Mouse (Mus musculus): ENCODE data around the gene Epm2a.
A peak's percentile ranks its signal among the peaks of the same experiment; 100 is the strongest.

Gene Epm2a

DNA sequence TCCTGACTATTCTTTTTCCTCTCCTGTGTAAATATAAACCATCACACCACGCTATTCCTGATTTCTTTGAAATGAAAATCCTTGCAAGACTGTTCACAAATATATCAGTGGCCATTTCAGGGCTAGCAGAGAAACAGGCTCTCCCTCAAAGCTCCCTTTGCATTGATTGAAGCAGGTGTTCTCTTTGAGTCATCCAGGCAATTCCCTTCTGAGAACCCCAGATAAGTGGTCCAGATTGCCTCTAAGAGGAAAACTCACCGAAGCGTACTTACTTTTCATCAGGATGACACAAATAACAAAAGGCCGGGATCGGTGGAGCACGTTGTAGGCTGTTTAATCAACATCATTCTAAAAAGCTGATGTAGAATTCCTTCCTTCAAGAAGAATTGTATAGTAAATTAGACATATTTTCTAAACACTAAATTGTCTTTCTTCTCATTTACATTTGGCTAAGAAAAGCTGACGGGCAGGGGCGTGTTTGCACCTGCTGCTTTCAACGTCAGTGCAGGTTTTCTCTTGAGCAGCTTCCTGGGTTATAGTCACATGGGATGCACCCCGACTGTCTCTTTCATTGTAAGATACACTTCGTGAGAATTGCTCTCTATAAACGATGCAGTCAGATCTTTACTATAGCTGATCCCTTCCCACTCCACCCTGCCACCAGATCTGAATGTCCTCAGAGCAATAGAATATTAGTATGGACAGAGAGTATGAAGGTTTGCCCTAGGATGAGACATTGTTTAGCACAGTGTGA, 86.0 kb downstream of the Epm2a start:
- DNase-seq (ENCODE audit: low read depth), result no peak

- no peak for DNase-seq (ENCODE audit: low read depth)
These were observed 93.8 kb downstream of the Epm2a start for GRCm38 (mm10) chr10:11436961-11437360.

- DNase-seq (ENCODE audit: low read depth), result no peak
These were observed 95.3 kb downstream of the Epm2a start for GRCm38 (mm10) chr10:11438461-11438860.

GRCm38 (mm10) chr10:11439342-11439741, 96.1 kb downstream of the Epm2a start:
- DNase-seq (ENCODE audit: low read depth), result no peak

DNA sequence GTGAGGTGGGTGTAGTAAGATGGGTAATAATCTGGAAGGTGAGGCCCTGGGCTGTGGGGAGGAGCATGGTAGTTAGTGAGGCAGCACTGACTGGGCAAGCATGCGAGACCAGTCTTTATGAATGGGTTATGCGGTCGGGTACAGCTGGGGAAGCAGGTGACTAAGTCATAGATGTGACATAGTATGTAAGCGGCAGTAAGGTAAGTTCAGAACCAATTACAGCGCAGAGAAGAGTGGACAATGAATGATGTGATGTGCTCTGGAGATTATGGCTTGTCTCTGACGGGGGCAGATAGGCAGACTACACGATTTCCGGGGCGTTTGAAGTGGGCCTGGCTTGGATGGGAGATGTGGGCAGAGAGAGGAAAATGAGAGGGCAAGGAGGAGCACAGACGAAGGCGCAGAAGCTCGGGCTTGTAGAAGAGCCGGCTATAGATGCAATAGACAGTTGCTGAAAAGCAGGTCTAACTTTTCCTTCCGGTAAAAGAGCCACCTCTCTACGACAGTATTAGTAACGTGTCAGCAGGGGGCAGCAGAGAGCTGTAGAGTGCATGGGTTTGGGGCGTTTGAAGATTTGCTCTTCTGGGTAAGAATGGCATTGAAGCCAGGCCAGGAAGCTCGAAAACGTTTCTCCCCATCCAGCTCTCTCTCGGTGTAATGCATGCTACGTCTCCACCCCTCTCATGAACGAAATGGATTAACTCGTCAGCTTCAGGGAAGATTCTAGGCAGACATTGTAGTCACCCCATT, 106.5 kb downstream of the Epm2a start:
- DNase-seq (ENCODE audit: low read depth), result peak; percentile 35

GRCm38 (mm10) chr10:11452537-11452936, 109.3 kb downstream of the Epm2a start:
- DNase-seq (ENCODE audit: low read depth), result no peak

GRCm38 (mm10) chr10:11457445-11457844, 114.2 kb downstream of the Epm2a start:
- DNase-seq (ENCODE audit: low read depth), result no peak

DNA sequence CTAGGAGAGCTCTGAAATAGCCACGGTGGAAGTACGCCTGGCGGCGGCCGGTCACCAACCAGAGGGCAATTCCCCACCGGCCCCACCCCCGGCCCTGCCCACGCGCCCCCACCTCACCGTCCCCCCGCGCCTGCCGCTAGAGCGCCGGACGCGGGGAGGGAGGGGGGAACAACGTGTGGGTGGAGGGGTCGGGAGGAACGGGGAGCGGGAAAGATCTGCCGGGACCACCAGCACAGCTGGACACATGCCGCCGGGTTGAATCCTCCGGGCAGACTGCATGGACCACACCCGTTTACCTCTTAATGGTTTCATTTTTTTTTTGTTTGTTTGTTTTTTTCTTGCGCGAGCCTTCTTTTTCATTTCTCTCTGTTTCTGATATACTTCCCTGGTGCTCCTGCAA, 148.8 kb downstream of the Epm2a start:
- DNase-seq (ENCODE audit: low read depth), result peak; percentile 24

Data from c-Kit-positive CD71-positive TER-119-negative erythroid progenitor cells, embryonic 14.5 days (primary cell).